Mouse (Mus musculus) hindbrain, embryonic 14.5 days (tissue): ENCODE results near the gene Pom121l2. TPM values are rescaled to one million over a fixed set of nuclear protein-coding genes. Genes with fewer than 3 reads are reported as not detected.

Experiments used
- ATAC-seq: fragments of 200-750 bp; cut with Nextera tagmentation; 2 replicates; pipeline ENCODE4 v1.8.0; 2017; ENCODE audit warnings: moderate number of reproducible peaks, mild to moderate bottlenecking, moderate TSS enrichment, moderate library complexity; ENCODE audit not compliant: low FRiP score
- DNase-seq: peaks from one replicate; pipeline ENCODE4 v3.0.0-alpha.2; 2015; ENCODE audit warnings: low spot score
- H3K27ac ChIP-seq: fragments of 300-500 bp; sonication (generic); 2 replicates; pipeline ENCODE4 v1.5.1; 2014; ENCODE audit warnings: mild to moderate bottlenecking, moderate library complexity
- H3K27me3 ChIP-seq: fragments of 300-500 bp; sonication (generic); 2 replicates; pipeline ENCODE4 v1.6.1; 2014; ENCODE audit warnings: mild to moderate bottlenecking, low read length, mixed read lengths; ENCODE audit not compliant: control insufficient read depth, insufficient read depth
- H3K36me3 ChIP-seq: fragments of 300-500 bp; sonication (generic); replicated peaks from 2 replicates; pipeline ENCODE4 v1.6.1; 2014; ENCODE audit not compliant: control insufficient read depth, insufficient read depth
- H3K4me1 ChIP-seq: fragments of 300-500 bp; sonication (generic); replicated peaks from 2 replicates; pipeline ENCODE4 v1.6.1; 2014; ENCODE audit warnings: antibody characterized with exemption, low read length, mixed read lengths; ENCODE audit not compliant: control insufficient read depth, insufficient read depth
- H3K4me2 ChIP-seq: fragments of 300-500 bp; sonication (generic); replicated peaks from 2 replicates; pipeline ENCODE4 v1.6.1; 2014; ENCODE audit warnings: mild to moderate bottlenecking, moderate library complexity
- H3K4me3 ChIP-seq: fragments of 300-500 bp; sonication (generic); replicated peaks from 2 replicates; pipeline ENCODE4 v1.5.1; 2014; ENCODE audit warnings: mild to moderate bottlenecking, low read length
- H3K9ac ChIP-seq: fragments of 300-500 bp; sonication (generic); 2 replicates; pipeline ENCODE4 v1.6.1; 2014
- H3K9me3 ChIP-seq: fragments of 300-500 bp; sonication (generic); 2 replicates; pipeline ENCODE4 v1.6.1; 2016; ENCODE audit warnings: low read length; ENCODE audit not compliant: control insufficient read depth
- WGBS: fragments of 180-500 bp; shearing (Covaris S2); extraction: QIAGEN DNeasy Blood & Tissue Kit; methylation state at CpG from one replicate; pipeline ENCODE4 v1.1.7; 2014; 5-methylcytosine and 5-hydroxymethylcytosine counted together
- polyA plus RNA-seq: library from polyadenylated mRNA; unstranded; fragments of >200 nt; fragmentation: Nextera tagmentation; extraction: Ambion mirVana; gene quantifications from 2 replicates; pipeline ENCODE4 v1.2.1, GENCODE M21; 2014

The Pom121l2 gene
- polyA plus RNA-seq, 1 experiment from 2014 or later, result not detected

- peaks cover 15% of the 10 kb centered on the region for H3K4me1 ChIP-seq
- H3K27ac ChIP-seq, result no peak within 1 kb of the TSS
- no peak for ATAC-seq
- DNase-seq, result no peak
- H3K9ac ChIP-seq, result no peak within 1 kb of the TSS
- WGBS, result 40% methylated on average over 6 of the region's 7 CpGs
- no peaks in the 10 kb centered on the region for H3K36me3 ChIP-seq
- peaks cover 97% of the 10 kb centered on the region for H3K27me3 ChIP-seq
- no peak within 1 kb of the TSS for H3K4me2 ChIP-seq
- H3K9me3 ChIP-seq, result no peaks in the 10 kb centered on the region
- no peak within 1 kb of the TSS for H3K4me3 ChIP-seq
Measured at GRCm38 (mm10) chr13:22009642-22010041, 28.6 kb downstream of the Pom121l2 start, which contains the start of gene Prss16. Gene Prss16, minus strand, starts transcription at chr13:22009742.

- DNase-seq, result no peak
- Histone ChIP-seq H3K4me2 (no peak overlapping the region), H3K4me3 (no peak overlapping the region), H3K36me3 (no peaks in the 10 kb centered on the region), H3K27ac (no peak overlapping the region), H3K27me3 (peaks cover 97% of the 10 kb centered on the region), H3K9me3 (0 out of 2 replicates have a peak, but pooled peaks cover 7% of the 10 kb centered on the region), H3K9ac (no peak overlapping the region), H3K4me1 (no peaks in the 10 kb centered on the region)
- no peak for ATAC-seq
- WGBS, result 23% methylated on average over 13 of the region's 13 CpGs
Measured at GRCm38 (mm10) chr13:22013716-22014115, 32.7 kb downstream of the Pom121l2 start.

GRCm38 (mm10) chr13:22014411-22014845 lies 33.4 kb downstream of the Pom121l2 start:
- H3K9ac ChIP-seq, result no peak overlapping the region
- 16% methylated on average over 17 of the region's 17 CpGs for WGBS
- peaks cover 97% of the 10 kb centered on the region for H3K27me3 ChIP-seq
- no peaks in the 10 kb centered on the region for H3K36me3 ChIP-seq
- H3K4me1 ChIP-seq, result no peaks in the 10 kb centered on the region
- ATAC-seq, result no peak
- H3K4me2 ChIP-seq, result no peak overlapping the region
- DNase-seq, result no peak
- H3K9me3 ChIP-seq, result 0 out of 2 replicates have a peak, but pooled peaks cover 7% of the 10 kb centered on the region
- H3K4me3 ChIP-seq, result no peak overlapping the region
- no peak overlapping the region for H3K27ac ChIP-seq

- ATAC-seq, result peak; percentile 64; the same call in 1 of the 2 replicates
- WGBS, result 14% methylated on average over 27 of the region's 27 CpGs
- Histone ChIP-seq H3K4me3 (no peak overlapping the region), H3K27me3 (peaks cover 97% of the 10 kb centered on the region), H3K36me3 (no peaks in the 10 kb centered on the region), H3K4me2 (no peak overlapping the region), H3K9ac (no peak overlapping the region), H3K27ac (no peak overlapping the region), H3K4me1 (no peaks in the 10 kb centered on the region), H3K9me3 (0 out of 2 replicates have a peak, but pooled peaks cover 7% of the 10 kb centered on the region)
- peak; percentile 81 for DNase-seq
Measured at GRCm38 (mm10) chr13:22015479-22016450, 34.8 kb downstream of the Pom121l2 start.

DNA sequence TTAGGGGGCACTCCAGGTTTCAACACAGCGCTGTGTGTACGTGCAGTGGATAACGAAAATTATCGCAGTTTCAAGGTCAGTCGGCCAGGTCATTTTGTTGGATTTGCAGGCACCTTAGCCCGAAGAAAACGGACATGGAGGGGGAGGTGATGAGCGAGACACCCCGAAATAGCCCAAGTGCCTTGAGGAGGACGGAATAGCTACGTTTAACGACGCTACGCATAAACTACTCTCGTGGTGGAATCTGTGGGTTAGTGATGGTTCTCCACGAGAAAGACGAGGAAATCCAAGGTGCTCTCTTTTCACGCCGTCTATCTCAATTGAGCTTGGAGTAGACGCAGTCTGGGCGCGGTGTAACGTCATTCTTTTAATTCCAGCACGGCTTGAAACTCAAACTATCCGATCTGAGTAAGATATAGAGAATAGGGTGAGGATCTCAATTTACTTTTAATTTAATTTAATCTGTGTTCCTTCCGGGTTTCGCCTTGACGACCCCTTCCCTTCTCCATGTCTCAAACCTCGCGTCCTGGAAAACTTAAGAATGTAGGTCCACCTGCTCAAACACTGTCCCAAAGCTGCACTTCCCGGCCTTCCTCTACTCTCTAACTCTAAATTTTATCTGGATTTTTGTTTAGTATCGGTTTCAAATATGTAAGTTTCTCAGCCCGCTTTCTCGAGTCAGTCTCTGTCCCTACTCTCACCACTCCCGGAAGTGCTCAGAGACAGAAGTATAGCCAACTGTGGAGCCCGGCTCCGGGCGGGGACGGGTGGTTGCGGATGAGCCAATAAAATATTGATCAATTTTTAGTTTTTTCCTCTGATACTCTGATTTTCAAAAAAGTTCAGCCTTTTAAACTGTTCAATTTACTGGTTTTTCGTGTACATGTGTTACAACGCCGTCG lies 39.2 kb downstream of the Pom121l2 start:
- Histone ChIP-seq H3K4me2 (peak overlapping the region; percentile 51), H3K4me3 (peak overlapping the region; percentile 30), H3K9ac (0 out of 2 replicates have a peak overlapping the region, but pooled peaks have one; percentile 16), H3K9me3 (0 out of 2 replicates have a peak, but pooled peaks cover 4% of the 10 kb centered on the region), H3K36me3 (no peaks in the 10 kb centered on the region), H3K27me3 (peaks cover 88% of the 10 kb centered on the region), H3K4me1 (no peaks in the 10 kb centered on the region), H3K27ac (no peak overlapping the region)
- WGBS, result under 1% methylated on average over 44 of the region's 44 CpGs
- DNase-seq, result no peak
- ATAC-seq, result no peak

GRCm38 (mm10) chr13:22020901-22021339 lies 39.9 kb downstream of the Pom121l2 start:
- Histone ChIP-seq H3K4me1 (no peaks in the 10 kb centered on the region), H3K9me3 (no peaks in the 10 kb centered on the region), H3K27me3 (peaks cover 81% of the 10 kb centered on the region), H3K4me2 (peak overlapping the region; percentile 51), H3K36me3 (no peaks in the 10 kb centered on the region), H3K4me3 (peak overlapping the region; percentile 30), H3K27ac (no peak overlapping the region), H3K9ac (0 out of 2 replicates have a peak overlapping the region, but pooled peaks have one; percentile 16)
- DNase-seq (peak; percentile 78), ATAC-seq (0 out of 2 replicates have a peak, but pooled peaks have one; percentile 46)
- 0% methylated on average over 8 of the region's 8 CpGs for WGBS

DNA sequence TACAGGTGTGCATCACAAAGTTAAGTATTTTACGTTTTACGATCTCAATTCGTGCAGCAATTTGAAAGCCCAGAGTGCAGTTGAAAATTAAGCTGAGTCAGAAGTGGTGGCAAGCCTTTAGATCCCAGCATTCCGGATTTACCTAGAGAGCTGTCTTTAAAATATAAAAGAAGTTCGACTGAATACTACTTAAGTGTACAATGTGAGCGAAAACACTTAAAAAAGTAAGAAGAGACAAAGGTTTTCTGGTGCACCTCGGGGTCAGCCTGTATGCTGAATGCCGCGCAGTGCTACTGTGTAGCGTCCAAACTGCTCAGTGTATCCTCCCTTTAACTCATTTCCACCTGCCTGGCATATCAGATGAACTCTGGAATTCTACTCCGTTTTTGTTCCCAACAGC lies 40.6 kb downstream of the Pom121l2 start:
- Histone ChIP-seq H3K27me3 (peaks cover 74% of the 10 kb centered on the region), H3K4me3 (peak overlapping the region; percentile 30), H3K4me2 (peak overlapping the region; percentile 51), H3K36me3 (no peaks in the 10 kb centered on the region), H3K27ac (no peak overlapping the region), H3K9me3 (no peaks in the 10 kb centered on the region), H3K4me1 (no peaks in the 10 kb centered on the region), H3K9ac (no peak overlapping the region; the same call in 1 of the 2 replicates)
- ATAC-seq (no peak), DNase-seq (peak; percentile 36)
- under 1% methylated on average over 11 of the region's 11 CpGs for WGBS

DNA sequence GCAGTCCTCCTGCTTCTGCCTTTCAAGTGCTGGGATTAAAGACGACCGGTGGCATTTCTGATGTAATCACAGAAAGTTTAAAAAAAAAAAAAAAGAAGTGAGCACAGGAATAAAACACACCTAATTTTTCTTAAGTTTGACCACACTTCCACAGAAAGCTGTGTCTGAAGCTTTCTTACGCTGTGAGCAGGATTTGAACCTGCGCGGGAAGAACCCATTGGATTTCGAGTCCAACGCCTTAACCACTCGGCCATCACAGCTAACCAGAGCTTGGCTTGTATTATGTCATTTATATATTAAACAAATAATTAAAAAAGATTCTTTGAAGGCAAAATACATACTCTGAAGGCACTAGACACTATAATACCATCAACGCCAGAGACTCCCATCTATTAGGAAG lies 41.2 kb downstream of the Pom121l2 start:
- Histone ChIP-seq H3K36me3 (no peaks in the 10 kb centered on the region), H3K9me3 (no peaks in the 10 kb centered on the region), H3K27ac (no peak overlapping the region), H3K27me3 (peaks cover 68% of the 10 kb centered on the region), H3K4me1 (no peaks in the 10 kb centered on the region), H3K4me2 (peak overlapping the region; percentile 51), H3K9ac (no peak overlapping the region), H3K4me3 (peak overlapping the region; percentile 30)
- WGBS, result under 1% methylated on average over 9 of the region's 9 CpGs
- ATAC-seq (peak; percentile 64), DNase-seq (peak; percentile 88)
